Mouse (Mus musculus) forebrain, embryonic 14.5 days (tissue): ENCODE results near the gene Stpg4. TPM values are rescaled to one million over a fixed set of nuclear protein-coding genes. Genes with fewer than 3 reads are reported as not detected.

Experiments
- ATAC-seq: fragments of 200-750 bp; cut with Nextera tagmentation; 2 replicates; pipeline ENCODE4 v1.8.0; 2017; ENCODE audit warnings: mild to moderate bottlenecking, moderate library complexity
- DNase-seq: peaks from one replicate; pipeline ENCODE4 v3.0.0-alpha.2; 2015; ENCODE audit warnings: low spot score
- H3K27ac ChIP-seq: fragments of 300-500 bp; sonication (generic); 2 replicates; pipeline ENCODE4 v1.5.1; 2014; ENCODE audit warnings: low read depth, mild to moderate bottlenecking, control low read depth, low read length, moderate library complexity
- H3K27me3 ChIP-seq: fragments of 300-500 bp; sonication (generic); replicated peaks from 2 replicates; pipeline ENCODE4 v1.6.1; 2014; ENCODE audit warnings: low read length, control low read depth, mixed read lengths; ENCODE audit not compliant: control insufficient read depth, insufficient read depth
- H3K36me3 ChIP-seq: fragments of 300-500 bp; sonication (generic); 2 replicates; pipeline ENCODE4 v1.6.1; 2014; ENCODE audit warnings: low read length, control low read depth; ENCODE audit not compliant: control insufficient read depth, insufficient read depth
- H3K4me1 ChIP-seq: fragments of 300-500 bp; sonication (generic); 2 replicates; pipeline ENCODE4 v1.6.1; 2014; ENCODE audit warnings: antibody characterized with exemption, low read length, control low read depth; ENCODE audit not compliant: control insufficient read depth, insufficient read depth
- H3K4me2 ChIP-seq: fragments of 300-500 bp; sonication (generic); 2 replicates; pipeline ENCODE4 v1.6.1; 2014; ENCODE audit warnings: mild to moderate bottlenecking, control low read depth, low read length
- H3K4me3 ChIP-seq: fragments of 300-500 bp; sonication (generic); 2 replicates; pipeline ENCODE4 v1.5.1; 2014; ENCODE audit warnings: low read depth, low read length, control low read depth
- H3K9ac ChIP-seq: fragments of 300-500 bp; sonication (generic); 2 replicates; pipeline ENCODE4 v1.6.1; 2014; ENCODE audit warnings: mild to moderate bottlenecking, low read length, control low read depth, moderate library complexity
- H3K9me3 ChIP-seq: fragments of 300-500 bp; sonication (generic); replicated peaks from 2 replicates; pipeline ENCODE4 v1.6.1; 2016; ENCODE audit warnings: low read length, control low read depth, mixed read lengths; ENCODE audit not compliant: control insufficient read depth
- WGBS: fragments of 180-500 bp; shearing (Covaris S2); extraction: QIAGEN DNeasy Blood & Tissue Kit; methylation state at CpG from one replicate; pipeline ENCODE4 v1.1.7; 2014; 5-methylcytosine and 5-hydroxymethylcytosine counted together
- polyA plus RNA-seq: library from polyadenylated mRNA; unstranded; fragments of >200 nt; fragmentation: Nextera tagmentation; extraction: Ambion mirVana; gene quantifications from 2 replicates; pipeline ENCODE4 v1.2.1, GENCODE M21; 2014

Gene Stpg4
- polyA plus RNA-seq, 1 experiment from 2014 or later = not detected

- Histone ChIP-seq H3K4me2 (no peak overlapping the region), H3K9ac (no peak overlapping the region), H3K4me3 (no peak overlapping the region), H3K27me3 (no peaks in the 10 kb centered on the region), H3K4me1 (peaks cover 11% of the 10 kb centered on the region), H3K36me3 (no peaks in the 10 kb centered on the region), H3K9me3 (no peaks in the 10 kb centered on the region), H3K27ac (no peak overlapping the region)
- DNase-seq (no peak), ATAC-seq (no peak)
- 85% methylated on average over 8 of the region's 8 CpGs for WGBS
Measured at GRCm38 (mm10) chr17:87469428-87469827, 41.9 kb upstream of the Stpg4 start.

GRCm38 (mm10) chr17:87468616-87469015 lies 41.1 kb upstream of the Stpg4 start:
- Histone ChIP-seq H3K27ac (no peak overlapping the region), H3K9ac (no peak overlapping the region), H3K4me3 (no peak overlapping the region), H3K36me3 (no peaks in the 10 kb centered on the region), H3K27me3 (no peaks in the 10 kb centered on the region), H3K9me3 (no peaks in the 10 kb centered on the region), H3K4me1 (peaks cover 6% of the 10 kb centered on the region), H3K4me2 (no peak overlapping the region)
- no peak for DNase-seq
- WGBS = 78% methylated on average over 5 of the region's 5 CpGs
- no peak for ATAC-seq

GRCm38 (mm10) chr17:87461499-87461896 lies 34.0 kb upstream of the Stpg4 start:
- ATAC-seq (0 out of 2 replicates have a peak, but pooled peaks have one; percentile 4), DNase-seq (no peak)
- no peaks in the 10 kb centered on the region for H3K9me3 ChIP-seq
- peaks cover 28% of the 10 kb centered on the region for H3K4me1 ChIP-seq
- H3K36me3 ChIP-seq = no peaks in the 10 kb centered on the region
- H3K4me2 ChIP-seq = no peak overlapping the region; the same call in 1 of the 2 replicates
- no peaks in the 10 kb centered on the region for H3K27me3 ChIP-seq
- no peak overlapping the region for H3K4me3 ChIP-seq
- no peak overlapping the region for H3K27ac ChIP-seq
- WGBS = 41% methylated on average over 3 of the region's 3 CpGs
- H3K9ac ChIP-seq = no peak overlapping the region

GRCm38 (mm10) chr17:87460669-87461498 lies 33.3 kb upstream of the Stpg4 start:
- Histone ChIP-seq H3K9ac (no peak overlapping the region), H3K36me3 (no peaks in the 10 kb centered on the region), H3K9me3 (no peaks in the 10 kb centered on the region), H3K4me1 (peaks cover 28% of the 10 kb centered on the region), H3K27ac (no peak overlapping the region), H3K4me3 (no peak overlapping the region), H3K27me3 (no peaks in the 10 kb centered on the region), H3K4me2 (peak overlapping the region; percentile 31)
- ATAC-seq = peak; percentile 80
- WGBS = 18% methylated on average over 17 of the region's 17 CpGs
- DNase-seq = peak; percentile 79

- Histone ChIP-seq H3K27me3 (no peaks in the 10 kb centered on the region), H3K4me2 (peak overlapping the region; percentile 31), H3K4me3 (no peak overlapping the region), H3K9ac (peak overlapping the region; percentile 29; the same call in 1 of the 2 replicates), H3K4me1 (peaks cover 28% of the 10 kb centered on the region), H3K36me3 (no peaks in the 10 kb centered on the region), H3K9me3 (no peaks in the 10 kb centered on the region), H3K27ac (peak overlapping the region; percentile 15; the same call in 1 of the 2 replicates)
- ATAC-seq (peak; percentile 27), DNase-seq (peak; percentile 50)
- WGBS = 22% methylated on average over 14 of the region's 14 CpGs
Measured at GRCm38 (mm10) chr17:87459750-87460668, 32.5 kb upstream of the Stpg4 start.

- H3K9me3 ChIP-seq = no peaks in the 10 kb centered on the region
- peak overlapping the region; percentile 0; the same call in 1 of the 2 replicates for H3K27ac ChIP-seq
- 16% methylated on average over 13 of the region's 17 CpGs for WGBS
- H3K9ac ChIP-seq = no peak overlapping the region; the same call in 1 of the 2 replicates
- H3K4me3 ChIP-seq = no peak overlapping the region
- peak overlapping the region; percentile 14; the same call in 1 of the 2 replicates for H3K4me2 ChIP-seq
- DNase-seq = peak; percentile 26
- H3K27me3 ChIP-seq = no peaks in the 10 kb centered on the region
- H3K4me1 ChIP-seq = peaks cover 28% of the 10 kb centered on the region
- peak; percentile 21; the same call in 1 of the 2 replicates for ATAC-seq
- no peaks in the 10 kb centered on the region for H3K36me3 ChIP-seq
Measured at GRCm38 (mm10) chr17:87458911-87459749, 31.6 kb upstream of the Stpg4 start.

GRCm38 (mm10) chr17:87457961-87458360 lies 30.4 kb upstream of the Stpg4 start:
- Histone ChIP-seq H3K9me3 (no peaks in the 10 kb centered on the region), H3K27me3 (no peaks in the 10 kb centered on the region), H3K4me1 (peaks cover 28% of the 10 kb centered on the region), H3K4me3 (no peak overlapping the region), H3K27ac (no peak overlapping the region), H3K4me2 (no peak overlapping the region), H3K36me3 (no peaks in the 10 kb centered on the region), H3K9ac (no peak overlapping the region)
- ATAC-seq (no peak), DNase-seq (no peak)
- WGBS = 78% methylated on average over 7 of the region's 7 CpGs

GRCm38 (mm10) chr17:87454121-87454520 lies 26.6 kb upstream of the Stpg4 start:
- H3K9ac ChIP-seq = no peak overlapping the region
- H3K27ac ChIP-seq = no peak overlapping the region
- peaks cover 4% of the 10 kb centered on the region for H3K4me1 ChIP-seq
- no peak overlapping the region for H3K4me3 ChIP-seq
- DNase-seq (no peak), ATAC-seq (no peak)
- H3K9me3 ChIP-seq = no peaks in the 10 kb centered on the region
- no peaks in the 10 kb centered on the region for H3K27me3 ChIP-seq
- no peak overlapping the region for H3K4me2 ChIP-seq
- WGBS = 84% methylated on average over 3 of the region's 3 CpGs
- no peaks in the 10 kb centered on the region for H3K36me3 ChIP-seq
